Comparison of ENCODE assay signal across 15 mouse cellular contexts in the genomic region with DNA sequence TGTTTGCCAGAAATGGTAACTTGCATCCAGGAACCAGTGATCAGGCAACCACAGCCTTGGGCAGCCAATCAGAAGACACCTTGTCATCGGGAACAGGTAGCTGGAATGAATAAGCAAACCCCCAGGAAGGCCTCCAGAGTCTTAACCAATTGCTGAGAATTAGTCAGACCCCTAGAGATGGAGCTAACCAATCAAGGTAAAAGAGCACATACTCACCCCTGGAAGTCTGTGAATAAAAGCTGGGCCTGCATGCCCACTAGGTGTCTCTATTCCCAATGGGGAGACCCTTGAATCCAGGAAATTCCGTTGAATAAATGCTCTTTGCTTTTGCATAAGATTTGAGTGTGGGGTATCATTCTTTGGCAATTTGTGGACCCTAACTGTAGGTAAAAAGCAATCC. TPM values are rescaled to one million over a fixed set of nuclear protein-coding genes. Genes with fewer than 3 reads are reported as not detected.
DNase-seq lines count a peak whose midpoint lies in the region; ATAC-seq and TF ChIP-seq lines count a peak whose summit lies in the region.
"Had no signal": no experiment of that assay in that cellular context is flagged by ENCODE, and none has a peak within 500 bp of the region (broad histone marks: within the 10 kb centered on the region; RNA-seq: fewer than 3 reads in every experiment).

No protein-coding gene starts in this region.

- no peak for ATAC-seq in hindbrain, postnatal 0 days
- no peak for ATAC-seq in hindbrain, embryonic 12.5 days (ENCODE audit: low FRiP score)
- ATAC-seq in midbrain, embryonic 14.5 days (ENCODE audit: low FRiP score, low TSS enrichment) = no peak
- ATAC-seq in midbrain, embryonic 13.5 days = no peak
- peak; percentile 33; the same call in 1 of the 2 replicates for ATAC-seq in stomach, embryonic 15.5 days (ENCODE audit: insufficient read depth, low FRiP score, low read depth)
- ATAC-seq: midbrain, embryonic 16.5 days had no signal

- no peak for TF ChIP-seq POLR2A in brain, embryonic 14.5 days (IDR thresholded peaks at IDR 0.05; ENCODE audit: borderline replicate concordance, extremely low read depth, insufficient read depth, insufficient read length, poor library complexity, severe bottlenecking)

- no peaks in the 10 kb centered on the region for H3K36me3 ChIP-seq in hindbrain, postnatal 0 days (ENCODE audit: insufficient read depth, low read length)
- no peaks in the 10 kb centered on the region for H3K36me3 ChIP-seq in hindbrain, embryonic 12.5 days
- no peaks in the 10 kb centered on the region for H3K36me3 ChIP-seq in midbrain, embryonic 14.5 days (ENCODE audit: control insufficient read depth, insufficient read depth, low read length)
- H3K36me3 ChIP-seq in midbrain, embryonic 13.5 days = no peaks in the 10 kb centered on the region
- H3K36me3 ChIP-seq in stomach, embryonic 15.5 days = no peaks in the 10 kb centered on the region
- H3K36me3 ChIP-seq: G1E; heart, embryonic 10.5 days had no signal

- no peaks in the 10 kb centered on the region for H3K9me3 ChIP-seq in hindbrain, postnatal 0 days (ENCODE audit: low read length)
- H3K9me3 ChIP-seq in hindbrain, embryonic 12.5 days (replicated peaks) = no peaks in the 10 kb centered on the region
- H3K9me3 ChIP-seq in midbrain, embryonic 14.5 days (ENCODE audit: control insufficient read depth, low read length) = no peaks in the 10 kb centered on the region
- no peaks in the 10 kb centered on the region for H3K9me3 ChIP-seq in midbrain, embryonic 13.5 days
- H3K9me3 ChIP-seq in stomach, embryonic 15.5 days = no peaks in the 10 kb centered on the region
- H3K9me3 ChIP-seq: G1E; heart, embryonic 10.5 days had no signal

- peak; percentile 32 for DNase-seq in hindbrain, postnatal 0 days (ENCODE audit: low spot score)
- peak; percentile 39 for DNase-seq in midbrain, embryonic 14.5 days
- DNase-seq in brain, embryonic 14.5 days (ENCODE audit: low read depth) = peak; percentile 57
- DNase-seq in spleen, postnatal 4 days (ENCODE audit: low spot score in 2 of 2) = no peak
- DNase-seq in urinary bladder, postnatal 10 days (ENCODE audit: low spot score) = no peak
- DNase-seq: spleen, adult 18-20 months; thymus, adult 2 months had no signal

- H3K4me2 ChIP-seq in hindbrain, postnatal 0 days (ENCODE audit: low read depth, low read length) = no peak overlapping the region
- no peak overlapping the region for H3K4me2 ChIP-seq in hindbrain, embryonic 12.5 days (replicated peaks)
- H3K4me2 ChIP-seq in midbrain, embryonic 14.5 days (ENCODE audit: low read length) = no peak overlapping the region
- no peak overlapping the region for H3K4me2 ChIP-seq in midbrain, embryonic 13.5 days (replicated peaks)
- no peak overlapping the region for H3K4me2 ChIP-seq in stomach, embryonic 15.5 days
- H3K4me2 ChIP-seq: hindbrain, embryonic 14.5 days had no signal

- TF ChIP-seq CTCF in hindbrain, postnatal 0 days (IDR thresholded peaks at IDR 0.05; ENCODE audit: low read depth) = peak; percentile 56
- peak; percentile 48; the same call in 1 of the 2 replicates for TF ChIP-seq CTCF in brain, embryonic 14.5 days (IDR thresholded peaks at IDR 0.05; ENCODE audit: borderline replicate concordance, extremely low read depth, insufficient read depth, insufficient read length)

- H3K27ac ChIP-seq in hindbrain, postnatal 0 days = no peak overlapping the region
- H3K27ac ChIP-seq in hindbrain, embryonic 12.5 days = no peak overlapping the region
- H3K27ac ChIP-seq in midbrain, embryonic 14.5 days (replicated peaks; ENCODE audit: low read depth, low read length) = no peak overlapping the region
- H3K27ac ChIP-seq in midbrain, embryonic 13.5 days = no peak overlapping the region
- no peak overlapping the region for H3K27ac ChIP-seq in stomach, embryonic 15.5 days
- H3K27ac ChIP-seq: heart, embryonic 10.5 days; hindbrain, embryonic 14.5 days had no signal

- 12% methylated on average over 2 of the region's 2 CpGs for WGBS in hindbrain, postnatal 0 days
- 8% methylated on average over 2 of the region's 2 CpGs for WGBS in hindbrain, embryonic 12.5 days
- 11% methylated on average over 2 of the region's 2 CpGs for WGBS in midbrain, embryonic 14.5 days
- WGBS in midbrain, embryonic 13.5 days = 15% methylated on average over 2 of the region's 2 CpGs
- 9% methylated on average over 2 of the region's 2 CpGs for WGBS in stomach, embryonic 15.5 days

- no peaks in the 10 kb centered on the region for H3K27me3 ChIP-seq in hindbrain, postnatal 0 days (ENCODE audit: insufficient read depth, low read length)
- H3K27me3 ChIP-seq in hindbrain, embryonic 12.5 days = no peaks in the 10 kb centered on the region
- no peaks in the 10 kb centered on the region for H3K27me3 ChIP-seq in midbrain, embryonic 14.5 days (ENCODE audit: control insufficient read depth, insufficient read depth, low read length)
- H3K27me3 ChIP-seq in midbrain, embryonic 13.5 days = no peaks in the 10 kb centered on the region
- no peaks in the 10 kb centered on the region for H3K27me3 ChIP-seq in stomach, embryonic 15.5 days (replicated peaks)

- H3K9ac ChIP-seq in hindbrain, postnatal 0 days (replicated peaks; ENCODE audit: low read length) = no peak overlapping the region
- H3K9ac ChIP-seq in hindbrain, embryonic 12.5 days = no peak overlapping the region
- H3K9ac ChIP-seq in midbrain, embryonic 14.5 days (replicated peaks; ENCODE audit: low read length) = no peak overlapping the region
- no peak overlapping the region for H3K9ac ChIP-seq in midbrain, embryonic 13.5 days (replicated peaks)
- H3K9ac ChIP-seq in stomach, embryonic 15.5 days = no peak overlapping the region
- H3K9ac ChIP-seq: hindbrain, embryonic 14.5 days had no signal

- H3K4me1 ChIP-seq in hindbrain, postnatal 0 days (ENCODE audit: insufficient read depth, low read length) = no peaks in the 10 kb centered on the region
- peaks cover 6% of the 10 kb centered on the region; the same call in 1 of the 2 replicates for H3K4me1 ChIP-seq in hindbrain, embryonic 12.5 days
- no peaks in the 10 kb centered on the region for H3K4me1 ChIP-seq in midbrain, embryonic 14.5 days (ENCODE audit: control insufficient read depth, insufficient read depth, low read length)
- H3K4me1 ChIP-seq in midbrain, embryonic 13.5 days (replicated peaks) = peaks cover 6% of the 10 kb centered on the region
- no peaks in the 10 kb centered on the region for H3K4me1 ChIP-seq in stomach, embryonic 15.5 days
- H3K4me1 ChIP-seq: heart, embryonic 10.5 days had no signal

- H3K4me3 ChIP-seq in hindbrain, postnatal 0 days (ENCODE audit: low read length) = no peak overlapping the region
- no peak overlapping the region for H3K4me3 ChIP-seq in hindbrain, embryonic 12.5 days
- no peak overlapping the region for H3K4me3 ChIP-seq in midbrain, embryonic 14.5 days (replicated peaks; ENCODE audit: low read depth, low read length)
- H3K4me3 ChIP-seq in midbrain, embryonic 13.5 days (replicated peaks) = no peak overlapping the region
- no peak overlapping the region for H3K4me3 ChIP-seq in stomach, embryonic 15.5 days (replicated peaks)
- H3K4me3 ChIP-seq: heart, embryonic 10.5 days had no signal

RNA-seq across cellular contexts. Expression of a gene that starts 4.9 kb away (rescaled TPM):
- 136 and 148 TPM in 2 replicates for total RNA-seq in hindbrain, postnatal 0 days (2014; rRNA removed)
- 31.4 and 34.5 TPM in 2 replicates for polyA plus RNA-seq in hindbrain, postnatal 0 days (2015; fragmentation: Nextera tagmentation; extraction: Ambion mirVana)
- 51.6 and 52.1 TPM in 2 replicates for polyA plus RNA-seq in hindbrain, embryonic 12.5 days (2016; fragmentation: Nextera tagmentation; extraction: Ambion mirVana)
- 61.2 and 63.8 TPM in 2 replicates for polyA plus RNA-seq in midbrain, embryonic 14.5 days (2014; fragmentation: Nextera tagmentation; extraction: Ambion mirVana)
- 41.6 and 48.4 TPM in 2 replicates for polyA plus RNA-seq in midbrain, embryonic 13.5 days (2015; fragmentation: Nextera tagmentation; extraction: Ambion mirVana)
- 80.6 and 102 TPM in 2 replicates for polyA plus RNA-seq in brain, embryonic 14.5 days (2012; rRNA removed)
- 23.8 and 24.1 TPM in 2 replicates for polyA plus RNA-seq in stomach, embryonic 15.5 days (2015; fragmentation: Nextera tagmentation; extraction: Ambion mirVana)

RNA-seq across cellular contexts. Expression of a gene that starts 5.4 kb away (rescaled TPM):
- 147 and 151 TPM in 2 replicates for total RNA-seq in hindbrain, postnatal 0 days (2014; rRNA removed)
- polyA plus RNA-seq in hindbrain, postnatal 0 days (2015; fragmentation: Nextera tagmentation; extraction: Ambion mirVana) = 124 and 128 TPM in 2 replicates
- 131 and 134 TPM in 2 replicates for polyA plus RNA-seq in hindbrain, embryonic 12.5 days (2016; fragmentation: Nextera tagmentation; extraction: Ambion mirVana)
- 118 and 119 TPM in 2 replicates for polyA plus RNA-seq in midbrain, embryonic 14.5 days (2014; fragmentation: Nextera tagmentation; extraction: Ambion mirVana)
- polyA plus RNA-seq in midbrain, embryonic 13.5 days (2015; fragmentation: Nextera tagmentation; extraction: Ambion mirVana) = 140 and 145 TPM in 2 replicates
- 98.8 and 131 TPM in 2 replicates for polyA plus RNA-seq in brain, embryonic 14.5 days (2012; rRNA removed)
- 97.8 and 106 TPM in 2 replicates for polyA plus RNA-seq in stomach, embryonic 15.5 days (2015; fragmentation: Nextera tagmentation; extraction: Ambion mirVana)

RNA-seq across cellular contexts. Expression of a gene that starts 42.8 kb away (rescaled TPM):
- total RNA-seq in hindbrain, postnatal 0 days (2014; rRNA removed) = 43.1 and 64.4 TPM in 2 replicates
- 45.1 and 45.6 TPM in 2 replicates for polyA plus RNA-seq in hindbrain, postnatal 0 days (2015; fragmentation: Nextera tagmentation; extraction: Ambion mirVana)
- 8.4 and 9.0 TPM in 2 replicates for polyA plus RNA-seq in hindbrain, embryonic 12.5 days (2016; fragmentation: Nextera tagmentation; extraction: Ambion mirVana)
- polyA plus RNA-seq in midbrain, embryonic 14.5 days (2014; fragmentation: Nextera tagmentation; extraction: Ambion mirVana) = 25.2 and 34.8 TPM in 2 replicates
- 9.6 and 11.9 TPM in 2 replicates for polyA plus RNA-seq in midbrain, embryonic 13.5 days (2015; fragmentation: Nextera tagmentation; extraction: Ambion mirVana)
- polyA plus RNA-seq in brain, embryonic 14.5 days (2012; rRNA removed) = 14.8 and 14.9 TPM in 2 replicates
- polyA plus RNA-seq in stomach, embryonic 15.5 days (2015; fragmentation: Nextera tagmentation; extraction: Ambion mirVana) = 3.7 and 4.1 TPM in 2 replicates
- total RNA-seq: common myeloid progenitor, adult 5-6 weeks had no signal
- polyA plus RNA-seq: G1E had no signal

Comparison
In these comparisons a context has a peak if more than half of its experiments do, and no peak if none do; other contexts are left out.
1. DNase-seq: peak in hindbrain, postnatal 0 days (single experiment), midbrain, embryonic 14.5 days (single experiment) and brain, embryonic 14.5 days (single experiment); none in spleen, postnatal 4 days (0 of 2) and urinary bladder, postnatal 10 days (single experiment).